Mouse (Mus musculus): Measurements from ENCODE around the gene Mcf2l.

Gene Mcf2l

DNA sequence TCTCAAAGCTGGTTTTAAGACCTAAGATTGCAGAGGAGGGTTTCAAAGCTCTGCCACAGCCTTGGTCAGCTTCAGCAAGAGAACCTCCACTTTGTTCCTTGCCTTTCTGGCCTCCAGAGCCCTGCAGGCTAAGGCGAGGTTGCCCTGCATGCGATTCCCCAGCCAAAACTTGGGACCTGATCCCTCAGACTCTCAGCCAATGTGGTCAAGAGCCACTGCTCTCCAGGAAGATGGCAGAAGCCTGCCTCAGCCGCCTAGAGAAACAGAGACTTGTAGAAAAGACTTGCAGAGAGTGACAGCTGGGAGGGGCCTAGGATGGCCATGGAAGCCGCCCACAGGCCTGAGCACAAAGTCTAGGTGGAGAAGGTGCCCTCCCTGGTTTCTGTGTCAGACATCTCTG, 1.4 kb downstream of the Mcf2l start:
- no peak for DNase-seq

DNA sequence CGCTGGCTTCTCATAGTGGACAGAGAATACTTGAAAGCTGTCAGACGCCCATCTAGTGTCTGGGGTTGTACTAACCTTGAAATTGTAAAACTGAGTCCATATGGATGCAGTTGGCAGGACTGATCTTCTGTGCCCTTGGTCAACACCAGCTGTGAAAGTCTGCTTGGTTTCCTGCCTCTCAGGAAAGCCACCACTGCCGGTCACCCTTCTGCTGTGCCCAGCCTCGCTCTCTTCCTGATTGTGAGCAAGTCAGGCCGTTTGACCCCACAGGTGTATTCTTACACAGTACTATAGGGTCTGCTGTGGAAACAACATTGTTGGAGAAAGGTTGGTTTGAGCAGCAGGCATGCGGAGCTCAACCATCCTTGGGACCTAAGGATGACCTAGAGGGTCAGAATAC, 3.5 kb downstream of the Mcf2l start:
- no peak for DNase-seq

- DNase-seq = no peak
These were observed 6.6 kb downstream of the Mcf2l start for GRCm38 (mm10) chr8:12880163-12880562.

- DNase-seq = no peak
These were observed 9.7 kb downstream of the Mcf2l start for GRCm38 (mm10) chr8:12883051-12884004.

DNA sequence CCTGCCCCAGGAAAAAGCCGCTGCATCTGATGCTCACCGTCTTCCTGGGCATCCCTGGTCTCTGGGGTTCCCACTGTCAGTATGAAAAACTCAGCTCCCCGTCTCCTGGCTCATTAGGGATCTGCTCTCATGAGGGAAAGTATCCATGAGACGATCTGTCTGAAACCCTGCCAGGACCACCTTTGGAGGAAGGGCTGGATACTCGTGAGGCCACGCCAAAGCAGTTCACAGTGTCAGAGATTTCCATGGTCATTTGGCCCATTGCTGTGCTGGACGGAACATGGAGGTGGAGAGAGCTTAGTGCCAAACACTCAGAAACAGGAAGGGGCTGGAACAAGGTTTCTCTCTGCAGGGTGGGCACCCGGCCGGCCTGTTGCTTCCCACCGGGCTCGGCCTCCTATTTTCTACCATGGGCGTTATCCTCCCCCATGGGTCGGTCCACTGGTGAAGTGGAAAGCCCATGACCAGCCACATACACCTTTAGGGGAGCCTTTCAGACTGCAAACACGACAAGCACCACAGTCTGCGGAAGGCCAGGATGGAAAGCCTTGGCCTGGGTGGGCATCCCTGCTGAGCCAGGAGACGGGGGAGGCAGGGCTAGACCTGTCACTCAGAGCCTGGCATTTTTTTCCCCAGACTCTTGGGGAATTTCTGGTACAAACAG, 14.3 kb downstream of the Mcf2l start:
- DNase-seq = no peak

DNA sequence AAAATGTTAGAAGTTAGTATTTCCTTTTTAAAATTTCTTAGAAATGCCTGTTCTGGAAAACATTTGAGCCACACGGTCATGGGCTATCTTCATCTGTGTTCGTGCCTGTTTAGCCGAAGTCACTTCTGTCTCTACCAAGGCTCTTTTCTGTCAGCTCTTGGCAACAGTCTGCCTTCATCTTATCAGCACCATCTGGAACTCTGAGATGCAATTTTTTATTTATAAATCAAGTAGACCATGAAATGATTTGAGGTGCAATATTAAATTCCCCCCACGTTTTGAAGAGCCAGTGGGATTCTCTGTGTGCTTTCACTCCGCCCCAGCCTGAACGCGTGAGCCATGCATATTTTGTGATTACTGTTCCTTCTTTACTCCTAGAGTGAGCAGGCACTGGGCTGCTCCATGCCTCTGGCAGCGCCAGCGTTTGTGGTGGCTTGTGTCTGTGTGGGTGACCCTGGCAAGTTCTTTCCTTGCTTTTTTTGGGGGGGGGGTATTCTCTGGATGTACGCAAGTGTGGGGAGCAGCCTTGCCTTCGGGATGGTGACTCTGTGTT, 15.5 kb downstream of the Mcf2l start:
- no peak for DNase-seq

- DNase-seq = no peak
These were observed 19.4 kb downstream of the Mcf2l start for GRCm38 (mm10) chr8:12892882-12893446.

DNA sequence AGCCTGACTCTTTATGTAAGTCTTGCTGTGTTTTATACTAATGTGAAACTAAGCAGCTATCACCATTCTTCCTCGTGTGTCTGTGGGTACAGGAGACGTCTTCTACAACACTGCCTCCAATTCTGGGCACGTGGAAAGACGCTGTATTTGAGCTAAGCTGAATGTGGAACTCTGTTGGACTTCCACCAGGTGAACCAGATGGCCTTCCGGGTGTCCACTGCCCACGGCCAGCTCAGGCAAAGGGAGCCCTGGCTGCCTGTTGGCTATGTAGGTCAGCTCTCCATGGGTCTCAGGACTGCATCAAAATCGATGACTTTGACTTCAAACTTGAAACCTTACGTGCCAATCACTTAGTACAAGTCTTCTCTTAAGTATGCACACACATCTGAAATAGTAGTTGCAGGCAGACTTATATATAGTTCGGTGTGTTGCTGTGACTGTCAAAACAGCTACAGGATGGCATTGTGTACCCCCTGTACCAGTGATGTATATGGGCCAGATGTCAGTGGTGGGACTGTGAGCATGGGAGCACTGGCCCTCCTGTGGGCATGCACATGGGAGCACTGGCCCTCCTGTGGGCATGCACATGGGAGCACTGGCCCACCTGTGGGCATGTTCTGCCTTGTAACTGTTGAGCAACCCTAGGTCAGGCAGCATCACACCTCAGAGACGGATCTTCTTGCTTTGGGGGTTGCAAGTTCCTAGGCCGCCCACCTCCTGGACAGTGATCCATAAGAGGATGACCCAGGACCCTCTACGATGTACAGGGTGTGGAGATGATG, 20.4 kb downstream of the Mcf2l start:
- DNase-seq = no peak

GRCm38 (mm10) chr8:12894783-12895534, 21.4 kb downstream of the Mcf2l start:
- no peak for DNase-seq

GRCm38 (mm10) chr8:12895535-12896150, 22.0 kb downstream of the Mcf2l start:
- peak; percentile 42 for DNase-seq

DNA sequence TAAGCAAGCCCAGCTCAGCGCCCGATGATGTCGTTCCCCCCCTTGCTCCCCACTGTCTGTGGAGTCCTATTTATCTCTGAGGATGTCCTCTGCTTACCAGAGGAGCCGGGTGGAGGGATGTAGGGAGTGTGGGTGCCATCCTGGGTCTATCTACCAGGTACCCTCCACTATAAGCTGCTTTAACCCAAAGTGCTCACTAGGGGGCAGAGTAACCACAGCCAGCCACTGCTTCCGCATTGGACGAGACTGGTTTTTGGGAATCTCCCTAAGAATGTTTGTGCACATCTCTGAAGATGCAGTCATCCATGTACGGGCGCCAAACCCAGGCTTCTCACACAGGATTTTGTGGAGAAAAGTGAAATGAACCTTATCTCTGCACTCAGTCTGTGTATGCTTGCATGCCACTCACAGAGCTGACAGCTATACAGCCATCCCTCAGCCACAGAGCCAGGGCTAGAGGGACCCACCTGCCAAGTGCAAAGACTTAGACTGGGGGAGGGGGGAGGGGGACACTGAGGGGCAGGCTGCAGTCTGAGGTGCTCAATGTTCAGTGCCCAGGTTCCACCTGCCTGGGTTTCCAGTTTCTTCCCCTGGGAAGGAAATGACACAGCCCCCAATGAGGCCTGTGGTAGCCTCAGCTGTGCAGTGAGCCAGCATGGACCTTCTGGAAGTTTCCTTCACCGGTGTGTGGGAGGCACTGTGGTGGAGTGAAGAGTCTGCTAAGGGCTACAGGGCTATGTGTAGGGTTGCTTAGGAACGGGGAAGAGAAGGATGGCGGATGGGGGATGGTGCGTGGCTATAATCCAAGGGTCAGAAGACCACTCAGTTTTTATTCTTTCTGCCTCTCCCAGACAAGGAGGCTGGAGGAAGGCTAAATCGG, 23.1 kb downstream of the Mcf2l start:
- peak; percentile 74 for DNase-seq

GRCm38 (mm10) chr8:12897815-12898214, 24.2 kb downstream of the Mcf2l start:
- DNase-seq = peak; percentile 50

- peak; percentile 22 for DNase-seq
These were observed 30.3 kb downstream of the Mcf2l start for GRCm38 (mm10) chr8:12903790-12904415.

GRCm38 (mm10) chr8:12905122-12905521, 31.5 kb downstream of the Mcf2l start:
- no peak for DNase-seq

GRCm38 (mm10) chr8:12905599-12906321, 32.2 kb downstream of the Mcf2l start:
- peak; percentile 40 for DNase-seq

DNA sequence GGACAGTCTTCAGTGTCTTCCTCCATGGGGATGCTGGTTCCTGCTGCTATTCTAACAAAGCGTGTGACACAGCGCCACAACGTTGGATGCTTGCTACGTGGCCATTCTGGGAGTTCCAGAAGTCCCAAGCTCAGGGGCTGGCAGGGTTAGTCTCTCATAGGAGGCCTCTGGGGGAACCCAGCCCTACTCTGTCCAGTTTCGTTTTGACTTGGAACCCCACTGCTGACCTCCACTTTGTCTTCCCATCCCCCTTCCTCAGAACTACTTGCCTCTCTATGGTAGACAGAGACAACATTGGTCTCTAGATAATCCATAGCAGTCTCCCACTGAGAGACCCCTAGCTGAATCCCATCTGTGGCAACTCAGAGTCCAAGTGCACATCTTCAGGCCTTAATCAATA, 33.0 kb downstream of the Mcf2l start:
- no peak for DNase-seq

- no peak for DNase-seq
These were observed 34.1 kb downstream of the Mcf2l start for GRCm38 (mm10) chr8:12907730-12908129.

DNA sequence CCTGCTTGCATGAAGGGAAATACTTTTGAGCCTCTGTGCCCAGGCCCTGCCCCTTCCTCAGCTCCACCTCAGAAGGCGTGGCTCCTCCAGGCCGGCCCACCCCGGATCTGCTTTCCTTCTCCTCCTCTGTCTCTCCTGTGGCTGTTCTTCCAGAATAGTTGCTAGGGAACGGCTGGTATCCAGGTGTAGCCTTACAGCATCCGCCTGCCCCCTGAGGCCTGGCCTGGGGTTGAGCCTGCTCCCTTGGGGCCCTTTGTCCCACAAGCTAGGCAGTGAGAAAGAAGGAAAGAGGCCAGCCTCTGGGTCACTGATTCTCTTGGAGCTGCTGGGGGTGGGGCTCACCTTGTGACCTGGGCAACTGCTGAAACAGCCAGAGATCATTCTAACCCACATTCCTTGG, 38.4 kb downstream of the Mcf2l start:
- DNase-seq = peak; percentile 60
